Mouse (Mus musculus) midbrain, embryonic 11.5 days (tissue): ENCODE data around the gene Stx6. TPM values are rescaled to one million over a fixed set of nuclear protein-coding genes. Genes with fewer than 3 reads are reported as not detected.

Experiments used
- ATAC-seq: fragments of 200-750 bp; cut with Nextera tagmentation; 2 replicates; pipeline ENCODE4 v1.8.0; 2017; ENCODE audit warnings: moderate TSS enrichment, moderate library complexity; ENCODE audit not compliant: low FRiP score
- DNase-seq: peaks from one replicate; pipeline ENCODE4 v3.0.0; 2015; ENCODE audit warnings: low spot score; ENCODE audit errors: missing footprints
- H3K27ac ChIP-seq: fragments of 300-500 bp; sonication (generic); 2 replicates; pipeline ENCODE4 v1.5.1; 2014; ENCODE audit warnings: low read depth, low read length
- H3K27me3 ChIP-seq: fragments of 300-500 bp; sonication (generic); 2 replicates; pipeline ENCODE4 v1.6.1; 2014; ENCODE audit warnings: mild to moderate bottlenecking, low read length, moderate library complexity, mixed read lengths; ENCODE audit not compliant: control insufficient read depth, insufficient read depth
- H3K36me3 ChIP-seq: fragments of 300-500 bp; sonication (generic); 2 replicates; pipeline ENCODE4 v1.6.1; 2014; ENCODE audit warnings: mild to moderate bottlenecking, low read length, moderate library complexity, mixed read lengths; ENCODE audit not compliant: control insufficient read depth, insufficient read depth
- H3K4me1 ChIP-seq: fragments of 300-500 bp; sonication (generic); 2 replicates; pipeline ENCODE4 v1.6.1; 2014; ENCODE audit warnings: low read length; ENCODE audit not compliant: control insufficient read depth, insufficient read depth
- H3K4me2 ChIP-seq: fragments of 300-500 bp; sonication (generic); 2 replicates; pipeline ENCODE4 v1.6.1; 2014; ENCODE audit warnings: mild to moderate bottlenecking, moderate library complexity
- H3K4me3 ChIP-seq: fragments of 300-500 bp; sonication (generic); 2 replicates; pipeline ENCODE4 v1.5.1; 2014; ENCODE audit warnings: low read depth, low read length
- H3K9ac ChIP-seq: fragments of 300-500 bp; sonication (generic); 2 replicates; pipeline ENCODE4 v1.6.1; 2014; ENCODE audit warnings: low read length
- H3K9me3 ChIP-seq: fragments of 300-500 bp; sonication (generic); 2 replicates; pipeline ENCODE4 v1.6.1; 2016; ENCODE audit warnings: low read length; ENCODE audit not compliant: control insufficient read depth
- WGBS: fragments of 180-500 bp; shearing (Covaris S2); extraction: QIAGEN DNeasy Blood & Tissue Kit; methylation state at CpG from one replicate; pipeline ENCODE4 v1.1.7; 2014; 5-methylcytosine and 5-hydroxymethylcytosine counted together
- polyA plus RNA-seq: library from polyadenylated mRNA; unstranded; fragments of >200 nt; fragmentation: Nextera tagmentation; extraction: Ambion mirVana; gene quantifications from 2 replicates; pipeline ENCODE4 v1.2.1, GENCODE M21; 2014

The Stx6 gene
- polyA plus RNA-seq: 97.1 and 100 TPM in 2 replicates

DNA sequence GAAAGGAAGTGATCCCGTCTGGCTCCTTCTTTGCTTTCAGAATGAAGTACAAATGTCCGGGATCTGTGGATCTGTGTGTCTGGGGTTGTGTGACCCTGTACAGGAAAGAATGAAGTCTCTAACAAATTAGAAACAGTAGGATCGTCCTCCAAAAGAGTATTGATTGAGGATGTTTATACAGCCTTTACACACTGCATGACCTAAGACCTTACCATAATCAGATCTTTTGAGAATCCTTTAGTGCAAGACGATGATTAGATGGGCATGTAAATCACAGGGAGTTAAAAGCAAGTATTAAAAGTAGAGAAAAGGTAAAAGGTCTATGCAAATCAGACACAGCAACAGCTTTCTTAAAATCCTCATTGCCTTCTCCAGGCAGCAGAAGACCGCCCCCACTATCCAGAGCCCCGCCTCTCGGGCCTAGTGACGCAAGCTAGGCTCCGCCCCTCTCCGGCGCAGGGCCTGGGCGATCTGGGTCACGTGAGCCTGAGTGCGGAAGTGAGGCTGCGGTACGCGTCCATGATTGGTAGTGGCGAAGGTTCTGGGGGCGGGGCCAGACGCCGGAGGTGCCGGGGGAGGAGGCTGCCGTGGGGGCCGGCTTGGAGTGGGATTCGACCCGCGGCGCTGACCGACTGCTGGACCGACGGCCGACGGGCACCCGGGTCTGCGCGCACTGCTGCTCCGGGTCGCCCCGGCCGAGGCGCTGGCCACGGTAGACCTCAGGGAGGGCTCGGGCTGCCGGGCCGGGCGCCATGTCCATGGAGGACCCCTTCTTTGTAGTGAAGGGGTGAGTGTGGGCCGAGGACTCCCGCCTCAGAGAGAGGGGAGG, at the start of gene Stx6:
Gene Stx6 (plus strand): TSS at position 575 of the 829 bp plus-strand sequence.
- H3K27me3 ChIP-seq: no peaks in the 10 kb centered on the region
- peak within 1 kb of the TSS; percentile 82 for H3K27ac ChIP-seq
- ATAC-seq (peak; percentile 98), DNase-seq (peak; percentile 100)
- no peaks in the 10 kb centered on the region for H3K9me3 ChIP-seq
- 3% methylated on average over 48 of the region's 48 CpGs for WGBS
- peak within 1 kb of the TSS; percentile 97 for H3K4me3 ChIP-seq
- no peaks in the 10 kb centered on the region for H3K36me3 ChIP-seq
- peak within 1 kb of the TSS; percentile 93 for H3K9ac ChIP-seq
- H3K4me2 ChIP-seq: peak within 1 kb of the TSS; percentile 64
- H3K4me1 ChIP-seq: 0 out of 2 replicates have a peak, but pooled peaks cover 2% of the 10 kb centered on the region

DNA sequence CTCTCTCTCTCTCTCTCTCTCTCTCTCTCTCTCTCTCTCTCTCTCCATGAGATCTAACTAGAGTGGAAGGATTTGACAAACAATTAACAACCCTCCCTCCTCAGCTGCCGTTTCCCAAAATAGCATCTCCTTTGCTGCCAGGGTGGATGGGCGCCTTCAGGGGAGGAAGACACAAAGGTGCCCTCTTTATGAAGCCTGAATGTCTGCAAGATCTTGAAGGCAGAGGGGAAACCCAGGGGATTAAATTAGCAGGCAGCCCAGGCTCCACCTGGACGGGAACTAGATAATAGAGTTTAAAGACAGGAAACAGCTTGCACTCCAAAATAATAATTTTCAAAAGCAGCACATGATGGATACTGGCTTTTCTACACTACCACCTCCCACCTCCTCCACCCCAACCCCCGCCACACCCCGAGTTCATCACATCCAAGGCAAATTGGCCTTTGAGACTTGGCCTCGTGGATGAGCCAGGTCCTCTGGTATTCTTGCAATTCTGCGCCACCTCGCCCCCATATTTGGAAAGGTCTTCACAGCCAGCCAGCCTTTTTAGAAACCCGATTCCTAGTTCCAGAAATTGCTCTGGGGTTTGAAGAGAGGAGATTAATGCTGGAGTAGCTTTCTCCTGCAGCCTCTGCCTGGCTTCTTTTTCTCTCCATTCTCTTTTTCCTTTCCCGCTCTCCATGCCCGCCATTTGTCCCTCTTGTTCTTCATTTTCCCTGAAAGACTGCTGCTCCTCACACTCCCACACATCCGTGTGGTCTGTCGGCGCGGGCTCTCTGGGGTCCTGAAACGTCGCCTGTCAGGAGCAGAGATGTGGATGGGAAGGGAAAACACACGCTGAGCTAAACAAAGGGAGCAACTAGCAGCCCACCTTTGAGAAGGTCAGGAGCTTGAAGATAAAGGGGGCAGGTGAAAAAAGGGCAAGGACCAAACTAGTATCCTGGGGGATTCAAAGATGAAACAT, 48.8 kb upstream of the Stx6 start:
- H3K9ac ChIP-seq: peak overlapping the region; percentile 46; the same call in 1 of the 2 replicates
- no peak overlapping the region for H3K4me3 ChIP-seq
- no peaks in the 10 kb centered on the region; the same call in 1 of the 2 replicates for H3K27me3 ChIP-seq
- no peaks in the 10 kb centered on the region for H3K9me3 ChIP-seq
- H3K36me3 ChIP-seq: no peaks in the 10 kb centered on the region
- peaks cover 33% of the 10 kb centered on the region for H3K4me1 ChIP-seq
- DNase-seq (peak; percentile 90), ATAC-seq (no peak)
- peak overlapping the region; percentile 11; the same call in 1 of the 2 replicates for H3K4me2 ChIP-seq
- 24% methylated on average over 18 of the region's 18 CpGs for WGBS
- no peak overlapping the region for H3K27ac ChIP-seq

GRCm38 (mm10) chr1:155111491-155111890, 47.0 kb upstream of the Stx6 start:
- DNase-seq (no peak), ATAC-seq (peak; percentile 65)
- Histone ChIP-seq H3K4me3 (no peak overlapping the region), H3K27ac (no peak overlapping the region), H3K36me3 (no peaks in the 10 kb centered on the region), H3K9ac (no peak overlapping the region), H3K27me3 (no peaks in the 10 kb centered on the region; the same call in 1 of the 2 replicates), H3K4me2 (no peak overlapping the region), H3K4me1 (peaks cover 33% of the 10 kb centered on the region), H3K9me3 (no peaks in the 10 kb centered on the region)
- WGBS: 5% methylated on average over 6 of the region's 6 CpGs

- Histone ChIP-seq H3K9me3 (no peaks in the 10 kb centered on the region), H3K4me1 (peaks cover 33% of the 10 kb centered on the region), H3K4me3 (no peak overlapping the region), H3K36me3 (no peaks in the 10 kb centered on the region), H3K27me3 (no peaks in the 10 kb centered on the region; the same call in 1 of the 2 replicates), H3K4me2 (no peak overlapping the region), H3K27ac (no peak overlapping the region), H3K9ac (no peak overlapping the region)
- DNase-seq (no peak), ATAC-seq (no peak)
- WGBS: 30% methylated on average over 4 of the region's 4 CpGs
These were observed 46.4 kb upstream of the Stx6 start for GRCm38 (mm10) chr1:155112118-155112517.

- H3K9ac ChIP-seq: no peak overlapping the region
- H3K27me3 ChIP-seq: no peaks in the 10 kb centered on the region; the same call in 1 of the 2 replicates
- H3K9me3 ChIP-seq: no peaks in the 10 kb centered on the region
- ATAC-seq (no peak), DNase-seq (no peak)
- WGBS: 88% methylated on average over 1 of the region's 1 CpGs
- no peak overlapping the region for H3K4me3 ChIP-seq
- no peak overlapping the region for H3K27ac ChIP-seq
- no peak overlapping the region for H3K4me2 ChIP-seq
- H3K4me1 ChIP-seq: peaks cover 33% of the 10 kb centered on the region
- H3K36me3 ChIP-seq: no peaks in the 10 kb centered on the region
These were observed 45.6 kb upstream of the Stx6 start for GRCm38 (mm10) chr1:155112875-155113274.

DNA sequence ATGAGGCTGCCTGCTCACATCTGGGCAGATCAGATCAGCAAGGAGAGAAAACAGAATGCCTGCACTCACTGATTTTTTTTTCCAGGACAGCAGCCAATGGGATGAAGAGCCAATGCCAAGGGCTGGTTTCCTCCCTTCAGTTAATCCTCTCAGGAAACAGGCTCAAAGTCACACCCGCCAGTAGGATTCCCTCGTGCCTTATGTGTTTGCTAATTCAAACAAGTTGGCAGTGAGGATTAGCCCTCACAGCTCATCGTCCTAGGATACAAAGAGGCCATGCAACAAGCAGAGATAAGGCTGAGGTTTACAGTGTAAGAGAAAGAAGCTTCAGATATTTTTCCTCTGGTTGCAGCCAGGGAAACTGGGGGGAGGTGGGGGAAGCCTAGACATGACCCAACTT, 44.6 kb upstream of the Stx6 start:
- no peak overlapping the region for H3K9ac ChIP-seq
- DNase-seq: no peak
- no peaks in the 10 kb centered on the region; the same call in 1 of the 2 replicates for H3K27me3 ChIP-seq
- no peaks in the 10 kb centered on the region for H3K9me3 ChIP-seq
- WGBS: 9% methylated on average over 3 of the region's 3 CpGs
- H3K4me1 ChIP-seq: peaks cover 29% of the 10 kb centered on the region
- ATAC-seq: peak; percentile 64
- H3K27ac ChIP-seq: no peak overlapping the region
- H3K4me3 ChIP-seq: no peak overlapping the region
- H3K4me2 ChIP-seq: no peak overlapping the region
- no peaks in the 10 kb centered on the region for H3K36me3 ChIP-seq

GRCm38 (mm10) chr1:155119719-155120118, 38.8 kb upstream of the Stx6 start:
- Histone ChIP-seq H3K27me3 (no peaks in the 10 kb centered on the region), H3K4me3 (no peak overlapping the region), H3K4me1 (no peaks in the 10 kb centered on the region; the same call in 1 of the 2 replicates), H3K9ac (no peak overlapping the region), H3K9me3 (no peaks in the 10 kb centered on the region), H3K27ac (no peak overlapping the region), H3K4me2 (no peak overlapping the region), H3K36me3 (no peaks in the 10 kb centered on the region)
- ATAC-seq: no peak
- 89% methylated on average over 1 of the region's 1 CpGs for WGBS
- DNase-seq: no peak

DNA sequence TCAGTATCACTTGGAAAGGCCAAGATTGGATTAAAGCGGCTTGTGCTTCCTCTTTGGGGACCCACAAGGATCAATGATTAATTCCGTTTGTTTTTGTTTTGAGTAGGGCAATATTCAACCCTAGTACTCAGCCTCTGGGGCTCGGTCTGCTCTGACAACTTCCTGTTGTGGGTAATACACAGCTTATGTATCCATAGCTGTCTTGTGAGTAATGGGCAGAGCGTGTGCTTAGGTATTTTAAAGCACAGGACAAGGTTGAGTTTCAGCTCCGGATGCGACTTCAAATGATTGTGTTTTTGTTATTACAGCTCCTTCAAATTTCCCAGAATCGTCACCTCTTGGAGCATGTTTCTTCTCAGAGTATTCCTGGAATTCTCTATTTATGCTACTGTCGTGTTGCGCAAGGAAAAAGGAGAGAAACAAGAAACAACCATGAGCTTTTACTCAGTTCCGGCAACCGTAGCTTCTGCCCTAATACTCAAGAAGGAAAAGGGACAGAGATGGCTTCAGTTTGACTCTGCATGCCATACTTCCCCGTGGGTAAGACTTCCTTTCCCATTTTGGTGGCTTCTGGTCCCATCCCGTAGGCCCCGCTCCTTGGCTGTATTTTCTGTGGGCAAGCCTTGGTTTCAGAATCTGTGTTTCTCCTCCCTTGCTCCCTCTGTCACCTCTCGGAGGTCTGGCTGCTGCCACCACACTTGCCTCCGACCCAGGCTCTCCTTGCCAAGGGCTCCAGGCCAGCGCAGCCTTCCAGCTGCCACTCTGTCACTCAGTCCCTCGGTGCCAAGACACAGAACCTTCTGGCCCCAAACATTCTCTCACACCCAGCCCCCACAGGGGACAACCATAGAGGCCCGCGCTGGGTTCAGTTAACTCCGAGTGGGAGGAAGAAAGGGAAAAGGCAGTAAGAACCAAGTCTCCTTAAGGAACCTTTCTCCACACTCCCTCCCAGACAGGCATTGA, 36.3 kb upstream of the Stx6 start:
- Histone ChIP-seq H3K4me3 (no peak overlapping the region), H3K9ac (no peak overlapping the region), H3K4me1 (no peaks in the 10 kb centered on the region), H3K36me3 (no peaks in the 10 kb centered on the region), H3K4me2 (no peak overlapping the region), H3K9me3 (no peaks in the 10 kb centered on the region), H3K27me3 (no peaks in the 10 kb centered on the region), H3K27ac (no peak overlapping the region)
- ATAC-seq (no peak), DNase-seq (no peak)
- WGBS: 80% methylated on average over 21 of the region's 21 CpGs
